Mouse (Mus musculus): ENCODE measurements around the gene Hsdl2. TPM values are rescaled to one million over a fixed set of nuclear protein-coding genes. Genes with fewer than 3 reads are reported as not detected.

The Hsdl2 gene
- polyA plus RNA-seq, 1 experiment from 2014 or later, result 61.6 TPM

DNA sequence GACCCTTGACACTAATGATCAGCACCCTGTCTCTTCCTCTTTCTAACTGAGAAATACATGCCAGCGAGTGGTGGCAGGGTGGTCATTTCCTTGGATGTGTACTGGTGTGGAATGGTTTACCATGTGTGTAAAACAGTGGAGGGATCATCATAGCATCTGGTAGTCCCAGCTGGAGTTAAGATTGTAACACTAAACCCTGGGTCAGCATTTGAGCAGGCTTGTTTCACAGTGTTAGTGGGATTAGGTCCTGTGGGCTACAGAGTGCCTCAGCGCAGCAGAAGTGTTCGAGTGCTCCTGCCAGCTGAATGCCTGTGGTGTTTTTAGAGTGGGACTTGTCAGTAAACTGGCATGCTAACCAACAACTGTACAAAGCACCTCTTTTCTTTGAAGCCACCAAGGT is 86.7 kb downstream of the Hsdl2 start:
- no peak for DNase-seq

More for the DNA sequence above, 86.7 kb downstream of the Hsdl2 start:
- Histone ChIP-seq H3K27me3 (ENCODE audit: insufficient read depth, low read length) (no peaks in the 10 kb centered on the region), H3K4me1 (ENCODE audit: insufficient read depth) (peaks cover 15% of the 10 kb centered on the region), H3K27ac (ENCODE audit: low read depth) (no peak overlapping the region), H3K4me3 (ENCODE audit: low read depth, low read length) (no peak overlapping the region), H3K9me3 (ENCODE audit: low read length) (no peaks in the 10 kb centered on the region), H3K36me3 (replicated peaks; ENCODE audit: insufficient read depth, low read length) (no peaks in the 10 kb centered on the region), H3K4me2 (ENCODE audit: low read depth, low read length) (no peak overlapping the region), H3K9ac (replicated peaks) (no peak overlapping the region)
- ATAC-seq, result no peak
- TF ChIP-seq EP300 (IDR thresholded peaks at IDR 0.05; ENCODE audit: low read depth), result no peak
- no peak for TF ChIP-seq CTCF (IDR thresholded peaks at IDR 0.05; ENCODE audit: low read depth)
- WGBS (ENCODE audit: insufficient replicate concordance), result 73% methylated on average over 3 of the region's 3 CpGs

Other genes starting within 250 kb of the Hsdl2 start
- gene Susd1, start 142.9 kb upstream of the Hsdl2 start, polyA plus RNA-seq (2015; fragmentation: Nextera tagmentation; extraction: Ambion mirVana), result 7.2 and 7.4 TPM in 2 replicates
- gene Ptbp3, start 32.2 kb upstream of the Hsdl2 start, polyA plus RNA-seq (2015; fragmentation: Nextera tagmentation; extraction: Ambion mirVana), result 35.6 and 36.3 TPM in 2 replicates
- 5.4 and 5.5 TPM in 2 replicates for gene E130308A19Rik, start 44.6 kb downstream of the Hsdl2 start, polyA plus RNA-seq (2015; fragmentation: Nextera tagmentation; extraction: Ambion mirVana)
- 11.2 and 12.6 TPM in 2 replicates for gene Inip, start 220.0 kb downstream of the Hsdl2 start, polyA plus RNA-seq (2015; fragmentation: Nextera tagmentation; extraction: Ambion mirVana)
- 3.5 and 4.5 TPM in 2 replicates for gene Snx30, start 224.3 kb downstream of the Hsdl2 start, polyA plus RNA-seq (2015; fragmentation: Nextera tagmentation; extraction: Ambion mirVana)

Data from liver, postnatal 0 days (tissue).